Mouse (Mus musculus) gonadal fat pad, adult 2 months (tissue): ENCODE data around the gene Ccdc93. TPM values are rescaled to one million over a fixed set of nuclear protein-coding genes. Genes with fewer than 3 reads are reported as not detected.

Source experiments
- DNase-seq: peaks from one replicate; pipeline ENCODE4 v3.0.0-alpha.2; 2012; ENCODE audit warnings: low read depth
- polyA plus RNA-seq: library from polyadenylated mRNA; depleted of rRNA; stranded (reverse); fragments of >200 nt; gene quantifications from 2 replicates; pipeline ENCODE4 v1.2.3, GENCODE M21; 2012; rRNA removed

Ccdc93 gene
- polyA plus RNA-seq, 1 experiment, result 7.1 TPM

DNA sequence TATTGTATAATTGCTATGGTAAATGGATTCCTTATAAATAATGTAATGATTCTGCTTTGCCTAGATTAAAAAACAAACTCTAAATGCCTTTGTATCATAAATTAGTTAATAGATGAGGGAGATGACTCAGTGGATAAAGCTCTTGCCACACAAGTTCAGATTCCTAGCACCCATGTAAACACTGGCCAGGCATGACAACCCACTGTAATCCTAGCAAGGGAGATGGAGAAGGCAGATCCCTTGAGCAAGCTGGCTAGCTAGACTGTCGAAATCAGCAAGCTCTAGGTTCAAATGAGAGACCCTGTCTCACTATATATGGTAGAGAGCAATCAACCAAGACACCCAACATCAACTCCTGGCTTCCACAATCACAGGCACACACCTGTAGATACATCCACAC, 87.8 kb downstream of the Ccdc93 start:
- DNase-seq, result no peak

DNA sequence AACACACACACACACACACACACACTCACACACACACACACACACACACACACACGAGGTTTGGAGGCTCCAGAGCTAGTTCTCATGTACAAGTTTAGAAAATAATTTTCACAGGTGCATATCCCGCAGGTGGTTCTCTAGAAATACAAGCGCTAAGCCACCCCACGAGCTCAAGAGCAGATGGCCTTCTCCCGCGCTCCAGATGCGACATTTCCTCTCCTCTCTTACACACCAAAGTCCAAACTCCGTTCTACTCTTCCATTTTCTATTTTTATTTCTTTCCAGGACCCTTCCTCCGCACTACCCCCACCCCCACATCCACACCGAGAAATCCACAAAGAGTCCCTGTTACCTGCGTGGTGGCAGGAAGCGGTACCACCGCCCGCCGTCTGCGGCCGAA, 96.2 kb downstream of the Ccdc93 start:
- no peak for DNase-seq

DNA sequence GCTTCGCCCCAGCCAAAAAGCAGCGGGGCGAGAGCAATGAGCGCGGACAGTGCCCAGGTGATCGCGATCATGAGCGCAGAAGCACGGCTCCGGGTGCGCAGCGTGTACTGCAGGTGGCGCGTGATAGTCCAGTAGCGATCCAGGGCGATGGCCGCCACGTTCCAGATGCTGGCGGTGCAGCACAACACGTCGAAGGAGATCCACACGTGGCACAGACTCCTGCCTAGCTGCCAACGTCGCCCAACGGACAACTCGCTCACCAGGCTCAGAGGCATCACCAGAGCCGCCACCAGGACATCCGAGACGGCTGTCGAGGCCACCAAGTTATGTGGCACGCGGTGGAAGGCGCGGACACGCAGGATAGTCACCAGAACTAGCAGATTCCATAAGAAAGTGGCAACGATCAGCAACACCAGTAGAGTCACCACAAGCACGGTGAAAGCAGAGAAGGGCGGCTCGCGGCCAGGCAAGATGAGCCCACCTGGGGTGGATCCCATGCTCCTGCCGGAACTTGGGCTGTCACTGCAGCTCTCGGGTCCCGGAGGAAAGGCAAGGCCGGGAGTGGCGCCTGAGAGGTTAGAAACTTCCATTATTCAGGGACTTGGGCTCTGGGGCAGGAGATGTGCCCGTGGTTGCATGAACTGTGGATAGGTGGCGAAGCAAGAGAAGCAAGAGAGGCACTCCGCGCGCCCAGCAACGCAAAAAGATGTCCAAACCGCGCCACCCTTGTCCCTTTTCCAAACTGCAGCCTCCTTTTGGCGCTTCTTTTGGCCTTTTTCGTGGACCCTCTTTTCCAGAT, 97.0 kb downstream of the Ccdc93 start:
- no peak for DNase-seq

DNA sequence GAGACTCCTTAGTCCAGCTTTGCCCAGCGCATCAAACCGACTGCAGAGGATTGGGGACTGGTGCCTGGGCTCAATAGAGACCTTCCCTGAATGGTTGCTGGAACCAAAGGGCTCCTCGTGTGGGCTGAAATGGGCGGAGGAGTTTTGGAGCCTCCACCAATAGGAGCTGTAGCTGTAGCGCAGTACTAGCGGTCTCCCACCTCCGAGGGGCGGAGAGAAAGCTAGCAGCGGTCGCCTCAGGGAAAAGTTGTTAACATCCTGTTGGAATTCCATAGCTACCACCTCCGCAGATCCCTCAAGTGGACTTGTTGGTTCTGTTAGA, 97.5 kb downstream of the Ccdc93 start, which contains the start of gene Htr5b:
Gene Htr5b, minus strand, starts transcription at position 67 of the 322 bp plus-strand sequence.
- peak; percentile 14 for DNase-seq

DNA sequence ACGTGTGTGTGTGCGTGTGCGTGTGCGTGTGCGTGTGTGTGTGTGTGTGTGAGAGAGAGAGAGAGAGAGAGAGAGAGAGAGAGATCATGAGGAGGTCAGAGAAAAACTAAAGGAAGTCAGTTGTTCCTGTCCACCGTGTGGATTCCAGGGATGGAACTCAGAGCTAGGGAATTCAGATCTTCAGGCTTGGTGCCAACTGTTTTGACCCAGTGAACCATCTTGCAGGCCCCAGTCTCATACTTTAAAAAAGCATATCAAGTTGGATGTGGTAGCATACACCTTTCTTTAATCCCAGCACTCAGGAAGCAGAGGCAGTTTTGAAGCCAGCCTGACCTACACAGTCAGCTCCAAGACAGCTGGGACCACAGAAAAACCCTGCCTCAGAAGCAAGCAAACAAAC, 98.4 kb downstream of the Ccdc93 start:
- DNase-seq, result no peak

DNA sequence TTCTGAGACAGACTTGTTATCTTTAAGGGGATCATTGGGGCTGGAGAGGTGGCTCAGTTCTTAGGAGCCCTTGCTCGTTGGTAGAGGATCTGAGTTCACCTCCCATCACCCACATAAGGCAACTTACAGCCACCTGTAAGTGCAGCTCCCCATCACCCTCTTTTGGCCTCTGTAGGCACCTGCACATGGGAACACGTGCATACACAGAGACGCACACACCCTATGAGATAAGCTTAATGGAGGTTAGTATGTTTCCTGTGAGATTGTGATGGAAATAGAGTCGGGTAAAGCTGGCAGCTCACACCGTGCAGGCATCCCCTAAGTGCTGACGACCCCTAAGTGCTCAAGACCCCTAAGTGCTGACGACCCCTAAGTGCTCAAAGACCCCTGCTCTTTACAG, 100.6 kb downstream of the Ccdc93 start:
- DNase-seq, result no peak

DNA sequence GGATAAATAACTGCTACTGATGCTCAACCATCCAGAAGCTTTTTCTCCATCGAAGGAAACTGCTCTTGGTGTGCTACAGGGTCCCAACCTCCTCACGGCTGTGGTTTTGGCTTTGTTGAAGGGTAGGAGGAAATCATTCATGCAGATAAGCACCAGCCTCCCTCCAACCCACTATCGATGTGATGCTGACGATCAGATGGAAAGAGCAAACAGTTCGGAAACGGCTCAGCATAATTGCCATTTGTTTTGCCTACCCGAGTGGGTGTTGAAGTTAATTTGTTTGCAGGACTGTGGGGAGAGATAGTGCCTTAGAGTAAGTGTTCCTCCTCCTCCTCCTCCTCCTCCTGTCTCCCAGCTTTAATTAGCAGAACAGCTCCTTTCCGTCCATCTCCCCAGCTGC, 109.5 kb downstream of the Ccdc93 start:
- no peak for DNase-seq

DNA sequence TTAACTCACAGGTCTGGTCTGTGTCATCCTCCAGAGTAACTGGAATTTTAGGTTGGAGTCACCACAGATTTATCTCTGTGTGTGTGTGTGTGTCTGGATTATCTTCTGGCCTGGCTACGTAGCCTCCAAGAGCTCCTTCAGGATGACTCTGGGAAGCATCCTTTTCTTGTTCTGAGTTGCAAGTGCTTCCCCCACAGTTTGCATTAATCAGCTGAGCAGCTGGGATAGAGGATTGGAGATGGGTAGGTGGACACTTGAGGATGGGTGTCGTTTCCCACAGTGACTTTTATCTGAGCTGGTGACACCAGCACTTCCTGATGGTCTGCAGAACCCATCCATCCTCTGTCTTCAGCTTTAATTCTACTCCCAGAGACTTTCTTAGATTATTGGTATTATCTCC, 116.0 kb downstream of the Ccdc93 start:
- no peak for DNase-seq

DNA sequence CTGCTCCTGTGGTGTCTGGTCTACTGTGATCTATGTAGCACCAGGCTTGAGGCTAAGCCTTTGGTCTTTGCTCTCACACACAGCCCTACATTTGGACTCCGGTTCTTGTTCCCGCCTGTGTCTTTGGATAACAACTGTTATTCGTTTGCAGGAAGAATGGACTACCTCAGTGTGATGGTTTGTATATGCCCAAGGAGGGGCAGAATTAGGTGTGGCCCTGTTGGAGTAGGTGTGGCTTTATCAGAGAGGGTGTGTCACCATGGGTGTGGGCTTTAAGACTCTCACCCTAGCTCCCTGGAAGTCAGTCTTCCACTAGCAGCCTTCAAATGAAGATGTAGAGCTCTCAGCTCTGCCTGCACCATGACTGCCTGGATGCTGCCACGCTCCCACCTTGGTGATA, 117.8 kb downstream of the Ccdc93 start:
- no peak for DNase-seq

DNA sequence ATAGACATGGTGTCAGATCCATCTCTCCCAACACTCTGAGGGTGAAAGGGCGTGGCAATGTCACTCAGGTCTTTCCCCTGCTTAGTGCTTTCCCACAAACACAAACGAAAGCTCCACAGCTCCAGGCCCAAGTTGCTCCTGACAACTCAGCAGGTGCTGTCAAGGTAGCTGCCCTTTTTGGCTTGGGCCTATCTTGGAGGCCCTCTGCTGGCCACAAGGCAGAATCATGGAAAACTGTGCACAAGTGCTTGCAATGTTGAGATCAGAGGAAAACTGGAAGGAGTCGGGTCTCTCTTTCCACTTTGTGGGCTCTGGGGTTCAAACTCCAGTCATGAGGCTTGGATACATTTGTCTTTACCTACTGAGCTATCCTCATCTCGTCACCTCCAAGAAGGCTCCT, 118.6 kb downstream of the Ccdc93 start:
- DNase-seq, result no peak

DNA sequence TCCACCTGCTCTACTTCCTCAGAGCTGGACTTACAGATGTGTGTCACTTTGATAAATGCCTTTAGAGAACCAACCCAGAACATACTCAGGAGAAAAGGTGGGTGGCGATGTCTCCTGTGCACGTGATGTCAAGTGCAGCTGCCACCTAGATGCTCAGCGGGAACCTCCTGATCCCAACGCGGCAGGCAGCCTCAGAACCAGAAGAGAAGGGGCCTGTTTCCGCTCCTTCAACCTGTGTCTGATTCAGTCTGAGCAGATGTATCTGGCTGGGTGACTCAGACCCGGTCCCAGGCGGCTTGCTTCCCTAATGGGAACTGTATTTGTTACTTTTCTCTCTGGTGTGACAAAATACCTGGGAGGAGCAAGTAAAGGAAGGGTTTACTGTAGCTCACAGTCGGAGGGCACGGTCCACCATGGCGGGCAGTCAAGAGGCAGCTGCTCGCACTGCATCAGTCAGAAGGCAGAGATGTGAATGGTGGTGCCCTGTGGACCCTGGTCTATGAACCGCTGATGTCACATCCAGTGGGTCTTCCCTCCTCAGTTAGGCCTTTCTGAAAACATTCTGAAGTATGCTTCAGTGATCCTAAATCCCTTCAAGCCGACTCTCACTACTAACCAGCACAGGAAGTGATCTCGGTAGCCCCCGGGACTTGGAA, 120.1 kb downstream of the Ccdc93 start:
- no peak for DNase-seq

DNA sequence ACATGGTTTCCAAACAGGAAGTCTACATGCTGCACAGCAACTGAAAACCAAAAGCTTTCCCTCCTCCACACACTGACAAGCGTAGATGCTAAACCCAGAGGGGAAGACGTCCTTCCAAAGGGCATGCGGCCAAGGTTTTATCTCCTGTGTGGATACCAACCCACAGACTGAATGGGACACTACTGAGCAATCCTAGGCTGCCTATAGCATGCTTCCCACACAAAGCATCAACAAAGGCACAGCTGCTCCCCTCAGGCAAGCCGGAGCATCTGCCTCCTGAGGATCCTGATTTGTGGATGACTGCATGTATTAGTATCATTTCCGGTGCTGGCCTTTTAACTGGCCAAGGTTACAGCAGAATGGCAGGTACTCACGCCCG, 120.6 kb downstream of the Ccdc93 start:
- peak; percentile 58 for DNase-seq

Other genes starting within 250 kb of the Ccdc93 start
- gene Insig2, start 98.5 kb upstream of the Ccdc93 start, polyA plus RNA-seq, result 33.0 and 40.1 TPM in 2 replicates
- 1.9 and 3.9 TPM in 2 replicates for gene Htr5b, start 97.4 kb downstream of the Ccdc93 start, polyA plus RNA-seq
- gene Ddx18, start 136.9 kb downstream of the Ccdc93 start, polyA plus RNA-seq, result 24.4 and 38.7 TPM in 2 replicates